Mouse (Mus musculus) inflammation-experienced regulatory T-cells (primary cell): ENCODE results near the gene Bglap2. TPM values are rescaled to one million over a fixed set of nuclear protein-coding genes. Genes with fewer than 3 reads are reported as not detected.

Experiments used
- polyA plus RNA-seq, 2 experiments: library from polyadenylated mRNA; unstranded; fragments of 100-300 nt; shearing (Covaris generic); gene quantifications; one replicate each; pipeline ENCODE4 v1.2.1; 2017

Bglap2 gene
- 1 to 10 TPM in 1 of 2 experiments, not detected in 1; 4.1 TPM for polyA plus RNA-seq

DNA sequence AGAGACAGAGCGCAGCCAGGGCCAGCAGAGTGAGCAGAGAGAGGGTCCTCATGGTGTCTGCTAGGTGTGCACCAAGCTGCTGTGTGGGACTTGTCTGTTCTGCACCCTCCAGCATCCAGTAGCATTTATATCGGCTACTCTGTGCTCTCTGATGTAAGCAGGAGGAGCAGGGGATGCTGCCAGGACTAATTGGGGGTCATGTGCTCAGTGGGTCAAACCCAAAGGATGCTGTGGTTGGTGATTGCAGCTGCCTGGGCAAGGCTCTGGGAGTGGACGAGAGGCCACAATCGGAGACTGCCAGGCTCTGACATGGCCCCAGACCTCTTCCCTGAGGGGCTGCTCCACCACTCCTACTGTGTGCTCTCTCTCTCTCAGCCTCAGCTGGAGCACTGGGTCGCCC lies at the start of gene Bglap2:
Gene Bglap2 (minus strand): TSS at position 101 of the 400 bp plus-strand sequence.

GRCm38 (mm10) chr3:88424605-88425329 lies 46.3 kb upstream of the Bglap2 start, which contains the start of gene Slc25a44:
Gene Slc25a44, minus strand, starts transcription at chr3:88425139.

DNA sequence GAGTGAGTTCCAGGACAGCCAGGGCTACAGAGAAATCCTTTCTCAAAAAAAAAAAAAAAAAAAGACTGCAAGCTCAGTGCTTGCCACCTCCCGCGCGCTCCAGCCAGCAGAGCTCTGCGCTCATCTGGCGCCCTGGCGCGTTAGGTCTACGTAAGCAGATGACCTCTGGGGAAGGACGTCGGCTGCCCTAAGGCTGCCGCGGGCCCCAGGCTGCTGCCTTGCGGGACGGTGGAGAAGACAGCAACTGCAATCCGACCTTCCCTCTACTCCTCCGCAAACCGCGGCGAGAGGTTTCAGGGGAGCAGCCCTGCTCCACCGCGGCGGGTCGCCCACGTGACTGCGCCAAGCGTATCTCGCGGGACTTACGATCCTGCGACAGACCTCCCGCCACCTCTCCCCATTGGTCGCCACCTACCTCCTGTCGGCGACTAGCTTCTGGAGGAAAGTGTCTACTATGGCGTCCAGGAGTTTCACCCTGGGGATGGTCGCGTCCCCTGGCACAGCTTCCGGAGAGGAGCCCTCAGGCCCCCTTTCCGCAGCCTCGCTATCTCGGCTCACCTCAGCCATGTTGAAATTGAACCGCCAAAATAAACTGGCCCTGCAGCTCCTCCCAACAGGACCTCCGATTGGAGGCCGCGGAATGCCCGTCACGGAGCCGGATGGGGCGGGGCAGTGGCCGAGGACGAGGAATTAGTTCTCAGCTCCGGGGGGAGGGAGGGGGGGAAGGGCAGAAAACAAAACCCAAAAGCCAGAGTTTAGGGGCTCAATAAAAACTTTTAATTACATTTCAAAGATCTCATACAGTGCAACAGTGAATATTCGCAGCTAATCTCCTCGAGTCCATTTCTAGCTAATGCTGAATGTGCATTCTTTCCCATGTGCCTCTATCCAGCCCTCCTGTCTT lies 31.5 kb upstream of the Bglap2 start, which contains the start of gene Pmf1:
Gene Pmf1 (minus strand): TSS at position 591 of the 904 bp plus-strand sequence.

GRCm38 (mm10) chr3:88384364-88384763 lies 5.9 kb upstream of the Bglap2 start, which contains the start of gene Bglap:
Gene Bglap, minus strand, starts transcription at chr3:88384464.

GRCm38 (mm10) chr3:88372643-88373042 lies 5.9 kb downstream of the Bglap2 start, which contains the start of gene Bglap3:
Gene Bglap3, minus strand, starts transcription at chr3:88372743.

GRCm38 (mm10) chr3:88364337-88364736 lies 14.2 kb downstream of the Bglap2 start, which contains the start of gene Paqr6:
Gene Paqr6, plus strand, starts transcription at chr3:88364584.

GRCm38 (mm10) chr3:88336058-88337013 lies 42.2 kb downstream of the Bglap2 start, which contains the start of the genes Tmem79 and Smg5:
Gene Tmem79, minus strand, starts transcription at chr3:88336148.
Gene Smg5, plus strand, starts transcription at chr3:88336260.

Other genes with a start within 250 kb of the Bglap2 start
- 10 to 100 TPM; 95.1 to 98.4 TPM for gene Mef2d, start 236.3 kb downstream of the Bglap2 start, polyA plus RNA-seq
- gene Rhbg, start 124.0 kb downstream of the Bglap2 start, polyA plus RNA-seq = under 1 TPM in 1 of 2 experiments, not detected in 1; 0.39 TPM
- gene Gm38392, start 91.5 kb downstream of the Bglap2 start, polyA plus RNA-seq = under 1 TPM in 1 of 2 experiments, not detected in 1; 0.31 TPM
- 10 to 100 TPM in 1 of 2 experiments, 1 to 10 TPM in 1; 8.3 to 15.6 TPM for gene Tsacc, start 81.7 kb downstream of the Bglap2 start, polyA plus RNA-seq
- gene Cct3, start 81.6 kb downstream of the Bglap2 start, polyA plus RNA-seq = 100 to 1,000 TPM; 327 to 346 TPM
- gene Glmp, start 53.7 kb downstream of the Bglap2 start, polyA plus RNA-seq = 100 to 1,000 TPM; 342 to 357 TPM
- gene Tmem79, start 42.6 kb downstream of the Bglap2 start, polyA plus RNA-seq = 1 to 10 TPM in 1 of 2 experiments, under 1 TPM in 1; 0.96 to 2.8 TPM
- gene Smg5, start 42.4 kb downstream of the Bglap2 start, polyA plus RNA-seq = 10 to 100 TPM; 38.2 to 49.1 TPM
- 1 to 10 TPM; 1.1 to 3.0 TPM for gene Paqr6, start 14.1 kb downstream of the Bglap2 start, polyA plus RNA-seq
- 10 to 100 TPM in 1 of 2 experiments, not detected in 1; 82.5 TPM for gene Bglap3, start 6.0 kb downstream of the Bglap2 start, polyA plus RNA-seq
- 1 to 10 TPM in 1 of 2 experiments, not detected in 1; 2.4 TPM for gene Bglap, start 5.8 kb upstream of the Bglap2 start, polyA plus RNA-seq
- gene Pmf1, start 31.6 kb upstream of the Bglap2 start, polyA plus RNA-seq = 10 to 100 TPM; 36.0 to 42.7 TPM
- gene Slc25a44, start 46.4 kb upstream of the Bglap2 start, polyA plus RNA-seq = 10 to 100 TPM; 18.5 to 25.3 TPM
- gene Sema4a, start 82.5 kb upstream of the Bglap2 start, polyA plus RNA-seq = 100 to 1,000 TPM in 1 of 2 experiments, 10 to 100 TPM in 1; 36.5 to 227 TPM
- gene Lmna, start 131.3 kb upstream of the Bglap2 start, polyA plus RNA-seq = 10 to 100 TPM; 19.0 to 26.0 TPM
- under 1 TPM; 0.24 to 0.40 TPM for gene Mex3a, start 153.7 kb upstream of the Bglap2 start, polyA plus RNA-seq
- 1 to 10 TPM in 1 of 2 experiments, under 1 TPM in 1; 0.77 to 1.7 TPM for gene Rab25, start 169.6 kb upstream of the Bglap2 start, polyA plus RNA-seq
- 100 to 1,000 TPM; 166 to 168 TPM for gene Lamtor2, start 174.4 kb upstream of the Bglap2 start, polyA plus RNA-seq
- 10 to 100 TPM; 48.2 to 54.1 TPM for gene Ubqln4, start 175.1 kb upstream of the Bglap2 start, polyA plus RNA-seq
- 100 to 1,000 TPM in 1 of 2 experiments, 10 to 100 TPM in 1; 99.3 to 122 TPM for gene Ssr2, start 197.2 kb upstream of the Bglap2 start, polyA plus RNA-seq
- gene Arhgef2, start 227.3 kb upstream of the Bglap2 start, polyA plus RNA-seq = 100 to 1,000 TPM; 120 to 137 TPM